Comparison of ENCODE assay signal across 27 mouse cellular contexts in the genomic region with DNA sequence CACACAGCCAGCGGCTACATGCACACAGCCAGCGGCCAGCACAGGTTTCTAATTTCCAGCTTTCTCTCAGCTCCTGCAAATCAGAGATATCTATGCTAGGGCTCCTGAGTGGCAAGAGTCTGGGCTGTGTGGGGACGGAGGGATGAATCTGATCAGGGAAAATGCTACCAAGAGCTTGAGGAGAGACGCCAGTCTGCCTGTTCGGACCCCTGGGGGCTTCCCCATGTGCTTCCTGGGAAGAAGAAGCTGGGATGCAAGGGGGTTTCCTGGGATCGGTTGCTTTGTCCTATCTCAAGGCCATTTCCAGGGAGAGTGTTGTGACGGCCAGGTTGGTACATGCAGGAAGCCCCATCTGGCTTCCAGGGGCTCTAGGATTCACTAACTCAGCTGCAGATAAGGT. TPM values are rescaled to one million over a fixed set of nuclear protein-coding genes. Genes with fewer than 3 reads are reported as not detected.
DNase-seq lines count a peak whose midpoint lies in the region; ATAC-seq and TF ChIP-seq lines count a peak whose summit lies in the region.
"Had no signal": no experiment of that assay in that cellular context is flagged by ENCODE, and none has a peak within 500 bp of the region (broad histone marks: within the 10 kb centered on the region; RNA-seq: fewer than 3 reads in every experiment).

No protein-coding gene starts in this region.

- intact Hi-C loops in heart, postnatal 36 days (cut with DNase I) = no loop called here

- H3K9ac ChIP-seq in liver, adult 2 months (ENCODE audit: low read depth, low read length) = no peak overlapping the region
- H3K9ac ChIP-seq in liver, embryonic 11.5 days (ENCODE audit: low read depth, low read length) = no peak overlapping the region
- H3K9ac ChIP-seq in liver, postnatal 0 days (replicated peaks) = no peak overlapping the region

- no peaks in the 10 kb centered on the region for H3K79me2 ChIP-seq in liver, adult 2 months (ENCODE audit: control insufficient read depth, insufficient read depth, low read length)

- TF ChIP-seq POLR2A in liver, adult 2 months (IDR thresholded peaks at IDR 0.05; ENCODE audit: extremely low read depth, insufficient read depth, low read length) = no peak

- peak overlapping the region; percentile 34 for H3K27ac ChIP-seq in liver, adult 2 months (replicated peaks; ENCODE audit: insufficient read depth, low read depth, low read length)
- H3K27ac ChIP-seq in liver, embryonic 11.5 days (ENCODE audit: low read depth, low read length) = no peak overlapping the region
- H3K27ac ChIP-seq in liver, postnatal 0 days (ENCODE audit: low read depth) = peak overlapping the region; percentile 34; the same call in 1 of the 2 replicates

- no peaks in the 10 kb centered on the region for H3K27me3 ChIP-seq in liver, adult 2 months (ENCODE audit: control insufficient read depth, insufficient read depth, low read length)
- no peaks in the 10 kb centered on the region for H3K27me3 ChIP-seq in liver, embryonic 11.5 days (replicated peaks; ENCODE audit: control insufficient read depth, insufficient read depth, low read length)
- no peaks in the 10 kb centered on the region for H3K27me3 ChIP-seq in liver, postnatal 0 days (ENCODE audit: insufficient read depth, low read length)

- H3K4me1 ChIP-seq in liver, adult 2 months (ENCODE audit: control insufficient read depth, insufficient read depth, low read length) = peaks cover 3% of the 10 kb centered on the region; the same call in 1 of the 2 replicates
- peaks cover 5% of the 10 kb centered on the region; the same call in 1 of the 2 replicates for H3K4me1 ChIP-seq in liver, embryonic 11.5 days (replicated peaks; ENCODE audit: control insufficient read depth, insufficient read depth, low read length)
- peaks cover 11% of the 10 kb centered on the region for H3K4me1 ChIP-seq in liver, postnatal 0 days (ENCODE audit: insufficient read depth)

- H3K36me3 ChIP-seq in liver, adult 2 months (ENCODE audit: control insufficient read depth, insufficient read depth, low read length) = no peaks in the 10 kb centered on the region
- H3K36me3 ChIP-seq in liver, embryonic 11.5 days (ENCODE audit: control insufficient read depth, insufficient read depth, low read length) = no peaks in the 10 kb centered on the region
- H3K36me3 ChIP-seq in liver, postnatal 0 days (replicated peaks; ENCODE audit: insufficient read depth, low read length) = no peaks in the 10 kb centered on the region
- H3K36me3 ChIP-seq: G1E had no signal

- H3K4me2 ChIP-seq in liver, embryonic 11.5 days = no peak overlapping the region
- no peak overlapping the region for H3K4me2 ChIP-seq in liver, postnatal 0 days (ENCODE audit: low read depth, low read length)

- no peak for TF ChIP-seq CTCF in liver, adult 2 months (IDR thresholded peaks at IDR 0.05; ENCODE audit: low read depth, low read length)
- no peak for TF ChIP-seq CTCF in liver, postnatal 0 days (IDR thresholded peaks at IDR 0.05; ENCODE audit: low read depth)

- TF ChIP-seq EP300 in liver, postnatal 0 days (IDR thresholded peaks at IDR 0.05; ENCODE audit: low read depth) = no peak

- no peaks in the 10 kb centered on the region for H3K9me3 ChIP-seq in liver, embryonic 11.5 days (ENCODE audit: control insufficient read depth, low read length)
- no peaks in the 10 kb centered on the region for H3K9me3 ChIP-seq in liver, postnatal 0 days (ENCODE audit: low read length)
- H3K9me3 ChIP-seq: G1E had no signal

- 50% methylated on average over 7 of the region's 7 CpGs for WGBS in liver, adult 2 months
- WGBS in liver, embryonic 11.5 days = 60% methylated on average over 7 of the region's 7 CpGs
- WGBS in liver, postnatal 0 days (ENCODE audit: insufficient replicate concordance) = 63% methylated on average over 7 of the region's 7 CpGs

- H3K4me3 ChIP-seq in liver, adult 2 months (ENCODE audit: insufficient read depth, low read depth, low read length) = no peak overlapping the region
- no peak overlapping the region for H3K4me3 ChIP-seq in liver, embryonic 11.5 days (ENCODE audit: low read depth, low read length)
- H3K4me3 ChIP-seq in liver, postnatal 0 days (ENCODE audit: low read depth, low read length) = no peak overlapping the region

- no peak for ATAC-seq in liver, embryonic 11.5 days (replicated peaks; ENCODE audit: low FRiP score)
- peak; percentile 49 for ATAC-seq in liver, postnatal 0 days
- ATAC-seq: activated CD4-positive, CD25-positive, alpha-beta regulatory T cell, adult 4 months; CD4-positive, CD25-positive, alpha-beta regulatory T cell, adult 4 months; Patski had no signal

- DNase-seq in heart, adult 11 months = peak; percentile 78
- no peak for DNase-seq in heart, postnatal 36 days
- no peak for DNase-seq in liver, adult 2 months (ENCODE audit: extremely low read depth, low read depth, low spot score)
- DNase-seq in liver, embryonic 11.5 days (ENCODE audit: low spot score) = no peak
- no peak for DNase-seq in liver, postnatal 0 days
- DNase-seq in liver = no peak
- DNase-seq: adrenal gland, adult 2 months; adrenal gland, adult 8-10 months; adrenal gland, postnatal 10 days; adrenal gland, postnatal 14 days; adrenal gland, postnatal 25 days; adrenal gland, postnatal 36 days; B cell, adult 2 months; cerebellum, adult 11 months; cerebellum, adult 11-12 months; cerebellum, adult 18-20 months had no signal

RNA-seq across cellular contexts. Expression of a gene that starts 12.8 kb away (rescaled TPM):
- under 1 TPM; 0.64 to 0.84 TPM for total RNA-seq in heart, postnatal 36 days (2021)
- 100 and 133 TPM in 2 replicates for total RNA-seq in liver, adult 2 months (2014; rRNA removed)
- polyA plus RNA-seq in liver, adult 2 months (2012; rRNA removed) = 48.9 and 57.7 TPM in 2 replicates
- 0.92 and 1.8 TPM in 2 replicates for polyA plus RNA-seq in liver, embryonic 11.5 days (2014; fragmentation: Nextera tagmentation; extraction: Ambion mirVana)
- polyA plus RNA-seq in liver, postnatal 0 days (2015; fragmentation: Nextera tagmentation; extraction: Ambion mirVana) = 29.3 and 30.2 TPM in 2 replicates
- total RNA-seq: adrenal gland, adult 18-20 months; adrenal gland, adult 8-10 months; adrenal gland, postnatal 25 days; adrenal gland, postnatal 36 days; CH12.LX; ES-E14; MEL had no signal
- polyA plus RNA-seq: activated CD4-positive, CD25-positive, alpha-beta regulatory T cell, adult 4 months; brain, embryonic 14.5 days; C2C12; CD4-positive, CD25-positive, alpha-beta regulatory T cell, adult 4 months; G1E; Patski had no signal

RNA-seq across cellular contexts. Expression of a gene that starts 13.6 kb away (rescaled TPM):
- under 1 TPM; 0.33 to 0.72 TPM for total RNA-seq in heart, postnatal 36 days (2021)
- 0.09 and 0.27 TPM in 2 replicates for total RNA-seq in liver, adult 2 months (2014; rRNA removed)
- polyA plus RNA-seq in liver, adult 2 months (2012; rRNA removed) = 0.49 and 0.51 TPM in 2 replicates
- polyA plus RNA-seq in liver, embryonic 11.5 days (2014; fragmentation: Nextera tagmentation; extraction: Ambion mirVana) = 0.10 TPM in 1 of 2 replicates, not detected in the other
- 0.05 and 0.06 TPM in 2 replicates for polyA plus RNA-seq in liver, postnatal 0 days (2015; fragmentation: Nextera tagmentation; extraction: Ambion mirVana)
- total RNA-seq: adrenal gland, postnatal 36 days; G1E; MEL had no signal
- polyA plus RNA-seq: brain, embryonic 14.5 days; G1E had no signal

RNA-seq across cellular contexts. Expression of a gene that starts 31.5 kb away (rescaled TPM):
- 10 to 100 TPM; 17.2 to 21.0 TPM for total RNA-seq in heart, postnatal 36 days (2021)
- 15.3 and 18.3 TPM in 2 replicates for total RNA-seq in liver, adult 2 months (2014; rRNA removed)
- polyA plus RNA-seq in liver, adult 2 months (2012; rRNA removed) = 22.5 and 25.0 TPM in 2 replicates
- 29.5 and 31.6 TPM in 2 replicates for polyA plus RNA-seq in liver, embryonic 11.5 days (2014; fragmentation: Nextera tagmentation; extraction: Ambion mirVana)
- polyA plus RNA-seq in liver, postnatal 0 days (2015; fragmentation: Nextera tagmentation; extraction: Ambion mirVana) = 16.6 and 16.9 TPM in 2 replicates

RNA-seq across cellular contexts. Expression of a gene that starts 35.4 kb away (rescaled TPM):
- 1 to 10 TPM in 1 of 2 experiments, not detected in 1; 2.5 TPM for total RNA-seq in heart, postnatal 36 days (2021)
- total RNA-seq in liver, adult 2 months (2014; rRNA removed) = 1.9 and 2.6 TPM in 2 replicates
- 1.1 and 5.7 TPM in 2 replicates for polyA plus RNA-seq in liver, adult 2 months (2012; rRNA removed)
- polyA plus RNA-seq in liver, embryonic 11.5 days (2014; fragmentation: Nextera tagmentation; extraction: Ambion mirVana) = 7.3 and 11.4 TPM in 2 replicates
- 2.7 and 3.4 TPM in 2 replicates for polyA plus RNA-seq in liver, postnatal 0 days (2015; fragmentation: Nextera tagmentation; extraction: Ambion mirVana)
- total RNA-seq: CH12.LX, G1E, MEL had no signal
- polyA plus RNA-seq: activated CD4-positive, CD25-positive, alpha-beta regulatory T cell, adult 4 months; CD4-positive, CD25-positive, alpha-beta regulatory T cell, adult 4 months; G1E had no signal

RNA-seq across cellular contexts. Expression of a gene that starts 41.2 kb away (rescaled TPM):
- total RNA-seq in heart, postnatal 36 days (2021) = under 1 TPM in 1 of 2 experiments, not detected in 1; 0.53 TPM
- 0.09 and 0.40 TPM in 2 replicates for total RNA-seq in liver, adult 2 months (2014; rRNA removed)
- 0.28 and 0.41 TPM in 2 replicates for polyA plus RNA-seq in liver, adult 2 months (2012; rRNA removed)
- 0.23 TPM in 1 of 2 replicates, not detected in the other for polyA plus RNA-seq in liver, embryonic 11.5 days (2014; fragmentation: Nextera tagmentation; extraction: Ambion mirVana)
- polyA plus RNA-seq in liver, postnatal 0 days (2015; fragmentation: Nextera tagmentation; extraction: Ambion mirVana) = 0.14 and 0.19 TPM in 2 replicates
- total RNA-seq: adrenal gland, postnatal 25 days; adrenal gland, postnatal 4 days; CH12.LX; ES-E14; G1E; MEL had no signal
- polyA plus RNA-seq: activated CD4-positive, CD25-positive, alpha-beta regulatory T cell, adult 4 months; adrenal gland, adult 2 months; C2C12; CD4-positive, CD25-positive, alpha-beta regulatory T cell, adult 4 months; G1E; Patski had no signal

Comparison
In these comparisons a context has a peak if more than half of its experiments do, and no peak if none do; other contexts are left out.
1. RNA of a gene that starts 12.8 kb away (polyA plus RNA-seq): 48.9 to 57.7 TPM in liver, adult 2 months and 29.3 to 30.2 TPM in liver, postnatal 0 days; 0.92 to 1.8 TPM in liver, embryonic 11.5 days; every median in the first group is over 10 times any median in the second.